Mouse (Mus musculus): ENCODE results near the gene Esd. TPM values are rescaled to one million over a fixed set of nuclear protein-coding genes. Genes with fewer than 3 reads are reported as not detected.

Gene Esd
- polyA plus RNA-seq, 1 experiment from 2014 or later = 196 TPM

GRCm38 (mm10) chr14:74787717-74788116 is 55.6 kb downstream of the Esd start:
- Histone ChIP-seq H3K36me3 (ENCODE audit: control insufficient read depth, insufficient read depth, low read length) (peaks cover 17% of the 10 kb centered on the region), H3K9ac (ENCODE audit: low read depth, low read length) (no peak overlapping the region), H3K4me3 (ENCODE audit: low read depth, low read length) (no peak overlapping the region), H3K27ac (ENCODE audit: low read length) (no peak overlapping the region), H3K9me3 (replicated peaks; ENCODE audit: control insufficient read depth, low read length, poor library complexity, severe bottlenecking) (0 out of 2 replicates have a peak, but pooled peaks cover 2% of the 10 kb centered on the region), H3K4me1 (ENCODE audit: control insufficient read depth, insufficient read depth, low read length) (peaks cover 4% of the 10 kb centered on the region; the same call in 1 of the 2 replicates), H3K27me3 (ENCODE audit: control insufficient read depth, insufficient read depth, low read depth, low read length) (no peaks in the 10 kb centered on the region), H3K4me2 (ENCODE audit: low read length) (no peak overlapping the region)
- 83% methylated on average over 3 of the region's 3 CpGs for WGBS
- no peak for ATAC-seq

- peaks cover 4% of the 10 kb centered on the region; the same call in 1 of the 2 replicates for H3K4me1 ChIP-seq (ENCODE audit: control insufficient read depth, insufficient read depth, low read length)
- H3K27ac ChIP-seq (ENCODE audit: low read length) = no peak overlapping the region
- 90% methylated on average over 8 of the region's 8 CpGs for WGBS
- H3K9ac ChIP-seq (ENCODE audit: low read depth, low read length) = no peak overlapping the region
- H3K36me3 ChIP-seq (ENCODE audit: control insufficient read depth, insufficient read depth, low read length) = peaks cover 11% of the 10 kb centered on the region
- ATAC-seq = no peak
- H3K27me3 ChIP-seq (ENCODE audit: control insufficient read depth, insufficient read depth, low read depth, low read length) = no peaks in the 10 kb centered on the region
- no peak overlapping the region for H3K4me2 ChIP-seq (ENCODE audit: low read length)
- H3K9me3 ChIP-seq (replicated peaks; ENCODE audit: control insufficient read depth, low read length, poor library complexity, severe bottlenecking) = no peaks in the 10 kb centered on the region
- H3K4me3 ChIP-seq (ENCODE audit: low read depth, low read length) = no peak overlapping the region
Measured at GRCm38 (mm10) chr14:74788766-74789165, 56.7 kb downstream of the Esd start.

GRCm38 (mm10) chr14:74790535-74790934 is 58.4 kb downstream of the Esd start:
- Histone ChIP-seq H3K27me3 (ENCODE audit: control insufficient read depth, insufficient read depth, low read depth, low read length) (no peaks in the 10 kb centered on the region), H3K27ac (ENCODE audit: low read length) (no peak overlapping the region)
- WGBS = 32% methylated on average over 5 of the region's 5 CpGs

GRCm38 (mm10) chr14:74792793-74793192 is 60.7 kb downstream of the Esd start:
- H3K36me3 ChIP-seq (ENCODE audit: control insufficient read depth, insufficient read depth, low read length) = 0 out of 2 replicates have a peak, but pooled peaks cover 2% of the 10 kb centered on the region
- H3K9ac ChIP-seq (ENCODE audit: low read depth, low read length) = no peak overlapping the region
- H3K27ac ChIP-seq (ENCODE audit: low read length) = no peak overlapping the region
- peaks cover 8% of the 10 kb centered on the region for H3K4me1 ChIP-seq (ENCODE audit: control insufficient read depth, insufficient read depth, low read length)
- no peak overlapping the region for H3K4me3 ChIP-seq (ENCODE audit: low read depth, low read length)
- no peak overlapping the region for H3K4me2 ChIP-seq (ENCODE audit: low read length)
- H3K9me3 ChIP-seq (replicated peaks; ENCODE audit: control insufficient read depth, low read length, poor library complexity, severe bottlenecking) = no peaks in the 10 kb centered on the region
- no peaks in the 10 kb centered on the region for H3K27me3 ChIP-seq (ENCODE audit: control insufficient read depth, insufficient read depth, low read depth, low read length)
- WGBS = 82% methylated on average over 6 of the region's 6 CpGs
- ATAC-seq = no peak

More at GRCm38 (mm10) chr14:74790535-74790934, 58.4 kb downstream of the Esd start:
- no peak overlapping the region for H3K9ac ChIP-seq (ENCODE audit: low read depth, low read length)
- peaks cover 4% of the 10 kb centered on the region; the same call in 1 of the 2 replicates for H3K4me1 ChIP-seq (ENCODE audit: control insufficient read depth, insufficient read depth, low read length)
- H3K4me2 ChIP-seq (ENCODE audit: low read length) = no peak overlapping the region
- no peak overlapping the region for H3K4me3 ChIP-seq (ENCODE audit: low read depth, low read length)
- no peaks in the 10 kb centered on the region for H3K9me3 ChIP-seq (replicated peaks; ENCODE audit: control insufficient read depth, low read length, poor library complexity, severe bottlenecking)
- H3K36me3 ChIP-seq (ENCODE audit: control insufficient read depth, insufficient read depth, low read length) = peaks cover 4% of the 10 kb centered on the region
- ATAC-seq = no peak

GRCm38 (mm10) chr14:74794931-74795330 is 62.8 kb downstream of the Esd start:
- Histone ChIP-seq H3K27ac (ENCODE audit: low read length) (no peak overlapping the region), H3K4me2 (ENCODE audit: low read length) (no peak overlapping the region), H3K27me3 (ENCODE audit: control insufficient read depth, insufficient read depth, low read depth, low read length) (no peaks in the 10 kb centered on the region), H3K4me3 (ENCODE audit: low read depth, low read length) (no peak overlapping the region), H3K4me1 (ENCODE audit: control insufficient read depth, insufficient read depth, low read length) (peaks cover 17% of the 10 kb centered on the region), H3K9ac (ENCODE audit: low read depth, low read length) (no peak overlapping the region), H3K36me3 (ENCODE audit: control insufficient read depth, insufficient read depth, low read length) (0 out of 2 replicates have a peak, but pooled peaks cover 2% of the 10 kb centered on the region), H3K9me3 (replicated peaks; ENCODE audit: control insufficient read depth, low read length, poor library complexity, severe bottlenecking) (no peaks in the 10 kb centered on the region)
- no peak for ATAC-seq
- WGBS = 78% methylated on average over 12 of the region's 12 CpGs

GRCm38 (mm10) chr14:74797386-74798062 is 65.4 kb downstream of the Esd start:
- H3K4me1 ChIP-seq (ENCODE audit: control insufficient read depth, insufficient read depth, low read length) = peaks cover 17% of the 10 kb centered on the region
- H3K27me3 ChIP-seq (ENCODE audit: control insufficient read depth, insufficient read depth, low read depth, low read length) = no peaks in the 10 kb centered on the region
- no peak overlapping the region; the same call in 1 of the 2 replicates for H3K9ac ChIP-seq (ENCODE audit: low read depth, low read length)
- no peak overlapping the region for H3K4me3 ChIP-seq (ENCODE audit: low read depth, low read length)
- peak overlapping the region; percentile 4; the same call in 1 of the 2 replicates for H3K4me2 ChIP-seq (ENCODE audit: low read length)
- H3K36me3 ChIP-seq (ENCODE audit: control insufficient read depth, insufficient read depth, low read length) = peaks cover 5% of the 10 kb centered on the region
- WGBS = 71% methylated on average over 10 of the region's 10 CpGs
- H3K27ac ChIP-seq (ENCODE audit: low read length) = peak overlapping the region; percentile 80
- no peaks in the 10 kb centered on the region for H3K9me3 ChIP-seq (replicated peaks; ENCODE audit: control insufficient read depth, low read length, poor library complexity, severe bottlenecking)
- peak; percentile 70 for ATAC-seq

- H3K9me3 ChIP-seq (replicated peaks; ENCODE audit: control insufficient read depth, low read length, poor library complexity, severe bottlenecking) = no peaks in the 10 kb centered on the region
- H3K9ac ChIP-seq (ENCODE audit: low read depth, low read length) = 0 out of 2 replicates have a peak overlapping the region, but pooled peaks have one; percentile 8
- no peak overlapping the region for H3K4me3 ChIP-seq (ENCODE audit: low read depth, low read length)
- peak overlapping the region; percentile 80 for H3K27ac ChIP-seq (ENCODE audit: low read length)
- peak overlapping the region; percentile 4; the same call in 1 of the 2 replicates for H3K4me2 ChIP-seq (ENCODE audit: low read length)
- WGBS = 32% methylated on average over 16 of the region's 16 CpGs
- no peaks in the 10 kb centered on the region for H3K27me3 ChIP-seq (ENCODE audit: control insufficient read depth, insufficient read depth, low read depth, low read length)
- H3K36me3 ChIP-seq (ENCODE audit: control insufficient read depth, insufficient read depth, low read length) = peaks cover 6% of the 10 kb centered on the region
- peaks cover 17% of the 10 kb centered on the region for H3K4me1 ChIP-seq (ENCODE audit: control insufficient read depth, insufficient read depth, low read length)
- peak; percentile 94 for ATAC-seq
Measured at GRCm38 (mm10) chr14:74798063-74798890, 66.2 kb downstream of the Esd start.

All from midbrain, embryonic 16.5 days (tissue).